Mouse (Mus musculus) liver, postnatal 0 days (tissue): ENCODE data around the gene Tmprss4.

Experiments
- CTCF ChIP-seq: sonication (generic); IDR thresholded peaks from 2 replicates; pipeline ENCODE4 v1.5.1; 2016; ENCODE audit warnings: antibody characterized with exemption, low read depth
- EP300 ChIP-seq: IDR thresholded peaks from 2 replicates; pipeline ENCODE4 v1.6.1; 2016; ENCODE audit warnings: antibody characterized with exemption, low read depth, mild to moderate bottlenecking

DNA sequence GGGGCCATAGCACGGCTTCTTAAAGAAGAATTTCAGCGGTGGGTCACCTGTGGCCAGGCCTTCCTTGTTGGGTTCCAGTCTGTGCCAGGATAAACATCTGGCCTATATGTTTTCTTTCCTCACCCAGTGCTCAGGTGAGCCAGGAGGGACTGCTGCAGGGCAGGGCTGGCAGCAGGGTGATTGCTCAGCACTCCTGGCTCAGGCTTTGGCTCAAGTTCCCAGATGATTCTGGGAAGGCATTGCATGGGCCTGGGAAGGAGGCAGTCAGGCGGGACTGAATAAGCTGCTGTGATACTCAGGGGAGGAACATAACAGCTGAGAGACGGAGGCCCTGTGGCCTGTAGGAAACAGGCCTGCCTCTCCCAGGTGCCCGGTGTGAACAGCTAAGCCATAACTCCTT, 1.3 kb upstream of the Tmprss4 start:
- TF ChIP-seq CTCF (no peak), EP300 (no peak)
